Mouse (Mus musculus) heart, postnatal 10 days (tissue): ENCODE data around the gene 1810013L24Rik. TPM values are rescaled to one million over a fixed set of nuclear protein-coding genes. Genes with fewer than 3 reads are reported as not detected.

Experiments
- DNase-seq, 2 experiments: peaks; one replicate each; pipeline ENCODE4 v3.0.0; 2021
- intact Hi-C: fragments of 180-260 bp; cut with DNase I; formaldehyde crosslinking; loops from one replicate; pipeline ENCODE4 v1.15.1; 2025
- total RNA-seq, 2 experiments: library from RNA; stranded (reverse); gene quantifications; 2 replicates each; pipeline ENCODE4 v1.2.3; 2021

1810013L24Rik gene
- 100 to 1,000 TPM; 118 TPM for total RNA-seq

- intact Hi-C loops = loop anchor here (2.0 to 5.0 kb wide), 2 partner anchors 33 to 92 kb away; no protein-coding TSS in a partner anchor
- peak; percentile 98 to 99 for DNase-seq
Observed at GRCm38 (mm10) chr16:8829564-8830359, at the start of gene 1810013L24Rik. TSS of gene 1810013L24Rik (plus strand) at chr16:8830100.

DNA sequence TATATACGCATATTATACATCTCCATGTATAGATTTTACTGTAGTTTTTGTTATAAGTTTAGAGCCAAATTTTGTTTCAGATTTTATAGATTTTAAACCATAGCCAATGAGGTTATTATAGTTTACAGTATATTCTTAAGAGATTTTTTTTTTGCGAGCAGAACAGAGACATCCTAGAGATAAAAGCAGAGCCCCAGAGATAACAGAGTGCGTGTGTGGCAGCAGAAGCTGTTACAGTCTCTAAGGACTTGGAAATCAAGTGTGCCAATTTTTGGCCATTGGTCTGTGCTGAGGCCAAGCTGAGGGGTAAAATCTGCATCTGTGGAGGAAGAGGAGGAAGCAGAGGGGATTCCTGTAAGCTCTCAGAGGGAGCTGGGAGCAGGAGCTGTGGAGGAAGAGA, 49.7 kb upstream of the 1810013L24Rik start:
- intact Hi-C loops = no loop called here
- DNase-seq = no peak

- intact Hi-C loops = no loop called here
- DNase-seq = no peak
Observed at GRCm38 (mm10) chr16:8781191-8781590, 48.7 kb upstream of the 1810013L24Rik start.

DNA sequence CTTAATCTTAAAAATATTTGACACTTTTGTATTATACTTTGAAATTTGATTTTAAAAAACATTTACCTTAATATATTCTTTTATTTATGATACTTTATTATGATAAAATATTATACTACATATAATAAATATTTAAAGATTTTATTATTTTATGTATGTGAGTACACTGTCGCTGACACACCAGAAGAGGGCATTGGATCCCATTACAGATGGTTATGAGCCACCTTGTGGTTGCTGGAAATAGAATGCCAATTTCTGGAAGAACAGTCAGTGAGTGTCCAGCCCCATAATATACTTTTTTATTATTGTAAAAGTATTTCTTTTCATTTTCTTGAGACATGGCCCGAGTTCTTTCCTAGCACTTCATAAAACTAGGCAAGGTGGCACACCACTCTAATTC, 48.2 kb upstream of the 1810013L24Rik start:
- DNase-seq = no peak
- intact Hi-C loops = no loop called here

GRCm38 (mm10) chr16:8783198-8783913, 46.5 kb upstream of the 1810013L24Rik start:
- intact Hi-C loops = no loop called here
- DNase-seq = no peak

- peak; percentile 55 to 61 for DNase-seq
- intact Hi-C loops = no loop called here
Observed at GRCm38 (mm10) chr16:8784753-8785152, 45.1 kb upstream of the 1810013L24Rik start.

- intact Hi-C loops = no loop called here
- no peak for DNase-seq
Observed at GRCm38 (mm10) chr16:8790886-8791285, 39.0 kb upstream of the 1810013L24Rik start.

DNA sequence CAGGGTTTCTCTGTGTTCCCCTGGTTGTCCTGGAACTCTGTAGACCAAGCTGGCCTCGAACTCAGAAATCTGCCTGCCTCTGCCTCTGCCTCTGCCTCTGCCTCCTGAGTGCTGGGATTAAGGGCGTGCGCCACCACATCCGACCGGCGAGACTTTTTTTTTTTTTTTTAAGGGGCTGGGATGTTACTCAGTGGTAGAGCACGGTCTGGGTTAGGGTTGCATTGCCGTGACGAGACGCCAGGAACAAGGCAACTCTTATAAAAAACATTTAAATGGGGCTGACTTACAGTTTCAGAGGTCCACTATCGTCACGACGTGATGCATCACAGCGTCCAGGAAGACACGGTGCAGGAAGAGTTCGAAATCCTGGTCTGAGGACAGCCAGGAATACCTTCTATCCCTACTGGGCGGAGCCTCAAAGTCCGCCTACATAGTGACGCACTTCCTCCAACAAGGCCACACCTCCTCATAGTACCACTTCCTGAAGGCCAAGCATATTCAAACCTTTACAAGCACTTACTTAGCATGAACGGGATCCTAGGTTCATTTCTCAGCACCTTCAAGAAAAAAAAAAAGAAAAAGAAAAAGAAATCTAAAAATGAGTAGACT, 37.8 kb upstream of the 1810013L24Rik start, which contains the start of gene Usp7:
TSS of gene Usp7 (minus strand) at position 360 of the 609 bp plus-strand sequence.
- DNase-seq = no peak
- intact Hi-C loops = no loop called here

GRCm38 (mm10) chr16:8794952-8795351, 34.9 kb upstream of the 1810013L24Rik start:
- no peak for DNase-seq
- intact Hi-C loops = no loop called here

- DNase-seq = no peak
- intact Hi-C loops = no loop called here
Observed at GRCm38 (mm10) chr16:8795906-8796305, 34.0 kb upstream of the 1810013L24Rik start.

DNA sequence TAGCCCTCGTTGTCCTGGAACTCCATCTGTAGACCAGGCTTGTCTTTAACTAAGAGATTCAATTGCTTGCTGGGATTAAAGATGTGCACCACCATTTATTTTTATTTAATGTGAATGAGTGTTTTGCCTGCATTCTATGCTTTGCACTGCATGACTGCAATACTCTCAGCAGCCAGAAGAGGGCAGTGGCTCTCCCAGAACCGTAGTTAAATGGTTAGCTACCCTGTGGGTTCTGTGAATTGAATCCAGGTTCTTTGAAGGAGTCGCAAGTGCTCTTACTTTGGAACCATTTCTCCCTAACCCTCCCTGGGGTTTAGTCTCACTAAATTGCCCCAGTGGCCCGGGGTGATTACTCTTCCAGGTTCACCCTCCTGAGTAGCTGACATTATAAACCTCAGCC, 23.2 kb upstream of the 1810013L24Rik start:
- DNase-seq = peak; percentile 13 to 34
- intact Hi-C loops = loop anchor here (1.0 kb wide), 1 partner anchor 63 kb away; no protein-coding TSS in a partner anchor

- DNase-seq = no peak
Observed at GRCm38 (mm10) chr16:8810399-8811127, 19.3 kb upstream of the 1810013L24Rik start.

DNA sequence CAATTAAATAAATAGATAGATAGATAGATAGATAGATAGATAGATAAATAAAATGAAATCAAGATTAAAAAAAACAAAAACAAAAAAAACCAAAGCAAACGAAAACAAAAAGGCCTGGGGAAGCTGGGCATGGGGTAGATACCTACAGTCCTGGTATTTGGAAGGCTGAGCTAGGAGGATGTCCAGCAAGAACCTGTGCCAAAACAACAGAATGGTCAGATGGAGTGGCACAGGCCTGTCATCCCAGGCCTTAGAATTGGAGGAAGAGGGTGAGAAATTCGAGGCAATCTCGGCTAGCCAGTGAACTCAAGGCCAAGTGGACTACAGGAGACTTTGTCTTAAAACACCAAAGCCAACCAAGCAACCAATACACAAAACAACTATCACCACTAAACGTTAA, 12.0 kb upstream of the 1810013L24Rik start:
- intact Hi-C loops = no loop called here
- DNase-seq = no peak

More at GRCm38 (mm10) chr16:8810399-8811127, 19.3 kb upstream of the 1810013L24Rik start:
- intact Hi-C loops = no loop called here

GRCm38 (mm10) chr16:8821429-8821828, 8.5 kb upstream of the 1810013L24Rik start:
- intact Hi-C loops = no loop called here
- DNase-seq = peak; percentile 39 to 48

DNA sequence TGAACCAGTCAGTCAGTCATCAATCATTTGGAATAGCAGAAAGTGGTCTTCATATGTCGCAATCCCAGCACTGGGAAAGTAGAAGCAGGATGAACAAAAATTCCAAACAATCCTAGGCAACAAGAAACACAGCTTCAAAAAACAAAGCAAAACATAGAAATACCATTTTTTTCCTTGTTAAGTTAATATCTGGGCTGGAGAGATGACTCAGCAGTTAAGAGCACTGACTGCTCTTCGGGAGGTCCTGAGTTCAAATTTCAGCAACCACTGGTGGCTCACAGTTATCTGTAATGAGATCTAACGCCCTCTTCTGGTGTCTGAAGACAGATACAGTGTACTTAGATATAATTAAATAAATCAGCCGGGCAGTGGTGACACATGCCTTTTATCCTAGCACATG, 7.3 kb upstream of the 1810013L24Rik start:
- DNase-seq = no peak
- intact Hi-C loops = no loop called here

DNA sequence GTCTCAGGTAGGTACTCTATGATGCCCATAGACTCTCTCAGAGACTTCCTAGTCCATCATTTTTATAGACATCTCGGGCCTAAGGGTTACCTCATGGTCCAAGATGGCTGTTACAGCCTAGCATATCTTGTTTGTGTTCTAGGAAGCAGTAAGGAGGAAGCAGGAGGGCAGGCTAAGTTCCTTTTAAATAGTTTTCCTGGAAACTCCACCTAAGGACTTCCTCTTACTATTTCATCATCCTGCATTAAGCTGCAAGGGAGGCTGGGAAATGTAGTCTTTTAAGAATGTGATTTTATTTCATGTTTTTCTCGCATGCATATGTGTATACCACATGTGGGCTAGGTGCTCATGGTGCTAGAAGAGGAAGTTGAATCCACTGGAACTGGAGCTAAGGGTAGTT, 6.2 kb upstream of the 1810013L24Rik start:
- intact Hi-C loops = no loop called here
- no peak for DNase-seq

DNA sequence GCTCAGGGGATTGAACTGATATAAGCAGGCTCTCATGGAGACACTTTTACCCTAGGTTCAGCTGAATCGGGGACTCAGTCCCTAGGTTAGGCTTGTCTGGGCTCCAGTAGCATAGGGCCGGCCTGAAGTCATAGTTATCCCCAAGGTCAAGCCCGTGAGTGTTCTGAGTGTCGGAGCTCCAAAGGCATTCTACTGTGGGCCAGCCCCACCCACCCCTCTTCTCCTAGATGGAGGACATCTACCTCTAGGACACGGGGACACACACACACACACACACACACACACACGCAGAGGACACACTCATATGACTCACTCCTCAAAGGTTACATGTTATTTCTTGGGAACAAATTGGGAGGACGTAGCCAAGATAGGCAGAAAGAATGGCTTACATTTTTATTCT, 2.5 kb upstream of the 1810013L24Rik start:
- no peak for DNase-seq
- intact Hi-C loops = no loop called here

- peak in 1 of 2 experiments; percentile 16 for DNase-seq
- intact Hi-C loops = no loop called here
Observed at GRCm38 (mm10) chr16:8828636-8829563, 1.0 kb upstream of the 1810013L24Rik start.

GRCm38 (mm10) chr16:8830431-8831211, 721 bp downstream of the 1810013L24Rik start:
- peak; percentile 81 to 84 for DNase-seq
- intact Hi-C loops = loop anchor here (2.0 to 5.0 kb wide), 2 partner anchors 32 to 93 kb away; no protein-coding TSS in a partner anchor
